Mouse (Mus musculus): ENCODE results near the gene Rgs18. TPM values are rescaled to one million over a fixed set of nuclear protein-coding genes. Genes with fewer than 3 reads are reported as not detected.

Gene Rgs18
- total RNA-seq (2022): under 1 TPM in 3 of 4 experiments, not detected in 1; 0.17 to 0.27 (median 0.23) TPM

GRCm38 (mm10) chr1:144775331-144775730 lies at the start of gene Rgs18:
Gene Rgs18 (minus strand): TSS chr1:144775435.
- DNase-seq (ENCODE audit: low spot score in 2 of 2): no peak

GRCm38 (mm10) chr1:144774394-144774793 lies 841 bp downstream of the Rgs18 start:
- no peak for DNase-seq (ENCODE audit: low spot score in 2 of 2)

GRCm38 (mm10) chr1:144766218-144766617 lies 9.0 kb downstream of the Rgs18 start:
- DNase-seq (ENCODE audit: low spot score in 2 of 2): no peak

GRCm38 (mm10) chr1:144760792-144761191 lies 14.4 kb downstream of the Rgs18 start:
- no peak for DNase-seq (ENCODE audit: low spot score in 2 of 2)

- no peak for DNase-seq (ENCODE audit: low spot score in 2 of 2)
These were observed 24.5 kb downstream of the Rgs18 start for GRCm38 (mm10) chr1:144750763-144751162.

- no peak for DNase-seq (ENCODE audit: low spot score in 2 of 2)
These were observed 29.1 kb downstream of the Rgs18 start for GRCm38 (mm10) chr1:144746182-144746581.

- DNase-seq (ENCODE audit: low spot score in 2 of 2): no peak
These were observed 37.5 kb downstream of the Rgs18 start for GRCm38 (mm10) chr1:144737739-144738138.

- DNase-seq (ENCODE audit: low spot score in 2 of 2): no peak
These were observed 54.5 kb downstream of the Rgs18 start for GRCm38 (mm10) chr1:144720736-144721135.

GRCm38 (mm10) chr1:144704373-144704772 lies 70.9 kb downstream of the Rgs18 start:
- no peak for DNase-seq (ENCODE audit: low spot score in 2 of 2)

Other genes with a start within 250 kb of the Rgs18 start
- gene Rgs21, start 207.8 kb downstream of the Rgs18 start, total RNA-seq (2022): not detected